Mouse (Mus musculus): ENCODE data around the gene Kank1. TPM values are rescaled to one million over a fixed set of nuclear protein-coding genes. Genes with fewer than 3 reads are reported as not detected.
A peak's percentile ranks its signal among the peaks of the same experiment; 100 is the strongest.
"Not testable (repeated sequence)": the region's sequence is repeated elsewhere in the genome, so short reads cannot be mapped to it uniquely, and the experiment has no call there.

Gene Kank1
- polyA plus RNA-seq, 1 experiment from 2014 or later: 81.5 TPM

DNA sequence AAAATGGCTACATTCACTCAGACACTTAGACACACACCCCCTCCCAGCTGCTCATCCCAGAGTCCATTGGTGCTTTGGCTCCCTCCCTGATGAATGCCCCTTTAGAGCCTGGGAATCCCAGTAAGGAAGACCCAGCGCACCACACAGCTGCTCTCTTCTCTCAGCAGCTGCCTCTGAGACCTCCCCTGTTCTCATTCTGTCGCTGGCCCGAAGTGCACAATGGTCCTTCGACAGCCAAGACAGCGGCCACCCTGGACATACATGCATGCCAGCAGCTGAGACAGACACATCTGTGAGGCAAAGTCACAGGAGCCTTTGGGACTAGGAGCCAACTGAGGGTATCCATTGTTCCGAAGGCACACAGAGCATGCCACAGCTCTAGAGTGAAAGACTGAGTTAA lies 203.0 kb downstream of the Kank1 start:
- H3K9me3 ChIP-seq (replicated peaks): no peaks in the 10 kb centered on the region
- no peak overlapping the region for H3K4me2 ChIP-seq
- H3K4me1 ChIP-seq (replicated peaks): peaks cover 18% of the 10 kb centered on the region
- H3K36me3 ChIP-seq: peaks cover 14% of the 10 kb centered on the region
- 81% methylated on average over 6 of the region's 6 CpGs for WGBS
- H3K27me3 ChIP-seq (replicated peaks): no peaks in the 10 kb centered on the region
- no peak for ATAC-seq (ENCODE audit: insufficient number of reproducible peaks, low FRiP score)
- no peak overlapping the region for H3K9ac ChIP-seq
- no peak overlapping the region for H3K27ac ChIP-seq (ENCODE audit: poor library complexity, severe bottlenecking)
- H3K4me3 ChIP-seq: no peak overlapping the region

DNA sequence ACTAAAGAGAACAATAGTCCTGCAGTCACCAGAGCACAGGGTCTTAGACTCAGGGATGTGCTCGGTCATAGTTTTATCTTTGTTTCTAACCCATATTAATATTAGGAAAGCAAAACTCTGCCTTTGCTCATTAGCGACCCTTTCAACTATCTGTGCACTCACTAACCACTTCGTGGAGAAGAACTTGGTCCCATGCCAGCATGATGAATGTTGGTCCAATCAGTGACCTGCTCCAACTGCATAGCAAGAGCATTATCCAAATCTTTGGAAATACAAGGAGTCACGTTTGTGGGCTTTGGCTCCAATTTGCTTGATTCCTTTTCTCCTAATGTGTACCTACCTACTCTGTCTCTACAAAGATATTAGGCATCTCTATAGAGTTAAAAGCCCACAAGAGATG lies 204.0 kb downstream of the Kank1 start:
- H3K27me3 ChIP-seq (replicated peaks): no peaks in the 10 kb centered on the region
- H3K4me3 ChIP-seq: no peak overlapping the region
- H3K27ac ChIP-seq (ENCODE audit: poor library complexity, severe bottlenecking): no peak overlapping the region
- H3K4me2 ChIP-seq: no peak overlapping the region
- H3K9ac ChIP-seq: no peak overlapping the region
- ATAC-seq (ENCODE audit: insufficient number of reproducible peaks, low FRiP score): no peak
- H3K9me3 ChIP-seq (replicated peaks): no peaks in the 10 kb centered on the region
- WGBS: 57% methylated on average over 4 of the region's 4 CpGs
- H3K36me3 ChIP-seq: peaks cover 10% of the 10 kb centered on the region
- H3K4me1 ChIP-seq (replicated peaks): peaks cover 15% of the 10 kb centered on the region

- 25% methylated on average over 7 of the region's 7 CpGs for WGBS
- no peak overlapping the region for H3K4me2 ChIP-seq
- H3K9ac ChIP-seq: no peak overlapping the region
- no peak overlapping the region for H3K4me3 ChIP-seq
- H3K36me3 ChIP-seq: no peaks in the 10 kb centered on the region
- no peaks in the 10 kb centered on the region for H3K9me3 ChIP-seq (replicated peaks)
- H3K4me1 ChIP-seq (replicated peaks): peaks cover 26% of the 10 kb centered on the region
- no peaks in the 10 kb centered on the region for H3K27me3 ChIP-seq (replicated peaks)
- H3K27ac ChIP-seq (ENCODE audit: poor library complexity, severe bottlenecking): no peak overlapping the region
- no peak for ATAC-seq (ENCODE audit: insufficient number of reproducible peaks, low FRiP score)
Measured at GRCm38 (mm10) chr19:25445054-25445453, 208.3 kb downstream of the Kank1 start.

DNA sequence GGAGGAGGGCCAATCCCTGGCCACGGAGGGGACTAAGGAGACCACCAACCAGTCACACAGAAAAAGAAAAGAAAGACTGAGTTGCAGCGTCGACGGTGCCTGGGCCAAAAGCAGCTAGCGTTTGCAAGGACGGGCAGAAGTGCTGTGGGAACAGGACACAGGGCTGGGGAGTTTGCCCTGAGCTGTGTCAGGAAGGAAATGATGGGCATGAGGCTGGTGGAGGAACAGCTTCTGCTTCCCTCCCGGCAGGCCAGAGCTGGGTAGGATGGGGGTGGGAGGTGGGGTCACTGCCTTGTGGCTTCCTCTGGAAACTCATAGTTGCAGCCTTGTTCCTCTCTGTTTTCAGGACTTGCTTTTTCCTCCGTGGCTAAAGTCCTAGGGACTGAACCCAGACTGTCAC lies 209.1 kb downstream of the Kank1 start:
- Histone ChIP-seq H3K9ac (no peak overlapping the region), H3K4me1 (replicated peaks) (peaks cover 26% of the 10 kb centered on the region), H3K36me3 (no peaks in the 10 kb centered on the region), H3K4me2 (no peak overlapping the region), H3K4me3 (no peak overlapping the region), H3K9me3 (replicated peaks) (no peaks in the 10 kb centered on the region), H3K27ac (ENCODE audit: poor library complexity, severe bottlenecking) (no peak overlapping the region), H3K27me3 (replicated peaks) (no peaks in the 10 kb centered on the region)
- ATAC-seq (ENCODE audit: insufficient number of reproducible peaks, low FRiP score): no peak
- 57% methylated on average over 8 of the region's 8 CpGs for WGBS

DNA sequence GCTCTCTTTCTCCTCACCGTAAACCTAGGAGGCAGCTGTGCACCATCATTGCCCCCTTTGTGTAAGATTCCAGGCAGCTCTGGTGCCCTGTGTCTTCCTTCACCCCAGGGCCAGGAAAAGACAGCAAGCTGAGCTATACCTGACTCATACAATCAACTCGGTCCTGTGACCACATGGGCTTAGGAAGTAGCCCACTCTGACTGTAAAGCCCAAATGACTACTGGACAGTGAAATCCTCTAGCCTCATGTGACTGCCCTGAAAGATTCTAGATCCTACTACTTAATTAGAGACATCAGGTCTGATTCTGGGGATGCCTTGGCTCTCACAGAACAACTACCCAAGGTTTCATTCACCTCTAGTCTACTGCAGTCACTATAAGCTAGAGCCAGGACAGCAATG lies 209.9 kb downstream of the Kank1 start:
- H3K36me3 ChIP-seq: no peaks in the 10 kb centered on the region
- no peak overlapping the region for H3K27ac ChIP-seq (ENCODE audit: poor library complexity, severe bottlenecking)
- no peak overlapping the region for H3K4me2 ChIP-seq
- ATAC-seq (ENCODE audit: insufficient number of reproducible peaks, low FRiP score): no peak
- H3K9me3 ChIP-seq (replicated peaks): no peaks in the 10 kb centered on the region
- WGBS: 66% methylated on average over 2 of the region's 2 CpGs
- H3K9ac ChIP-seq: no peak overlapping the region
- H3K4me1 ChIP-seq (replicated peaks): peaks cover 26% of the 10 kb centered on the region
- no peaks in the 10 kb centered on the region for H3K27me3 ChIP-seq (replicated peaks)
- no peak overlapping the region for H3K4me3 ChIP-seq

- ATAC-seq (ENCODE audit: insufficient number of reproducible peaks, low FRiP score): no peak
- no peak overlapping the region for H3K9ac ChIP-seq
- H3K9me3 ChIP-seq (replicated peaks): no peaks in the 10 kb centered on the region
Measured at GRCm38 (mm10) chr19:25447373-25447772, 210.6 kb downstream of the Kank1 start.

GRCm38 (mm10) chr19:25450869-25451629 lies 214.3 kb downstream of the Kank1 start:
- H3K4me2 ChIP-seq: no peak overlapping the region
- no peak overlapping the region for H3K27ac ChIP-seq (ENCODE audit: poor library complexity, severe bottlenecking)
- H3K27me3 ChIP-seq (replicated peaks): no peaks in the 10 kb centered on the region
- WGBS: 42% methylated on average over 11 of the region's 11 CpGs
- H3K4me3 ChIP-seq: no peak overlapping the region
- peaks cover 18% of the 10 kb centered on the region for H3K4me1 ChIP-seq (replicated peaks)
- no peaks in the 10 kb centered on the region for H3K36me3 ChIP-seq
- no peaks in the 10 kb centered on the region for H3K9me3 ChIP-seq (replicated peaks)
- no peak overlapping the region for H3K9ac ChIP-seq
- ATAC-seq (ENCODE audit: insufficient number of reproducible peaks, low FRiP score): 0 out of 2 replicates have a peak, but pooled peaks have one; percentile 42

More at GRCm38 (mm10) chr19:25447373-25447772, 210.6 kb downstream of the Kank1 start:
- no peak overlapping the region for H3K27ac ChIP-seq (ENCODE audit: poor library complexity, severe bottlenecking)
- H3K36me3 ChIP-seq: no peaks in the 10 kb centered on the region
- H3K4me2 ChIP-seq: no peak overlapping the region
- no peak overlapping the region for H3K4me3 ChIP-seq
- WGBS: 40% methylated on average over 5 of the region's 5 CpGs
- H3K4me1 ChIP-seq (replicated peaks): peaks cover 26% of the 10 kb centered on the region
- H3K27me3 ChIP-seq (replicated peaks): no peaks in the 10 kb centered on the region

DNA sequence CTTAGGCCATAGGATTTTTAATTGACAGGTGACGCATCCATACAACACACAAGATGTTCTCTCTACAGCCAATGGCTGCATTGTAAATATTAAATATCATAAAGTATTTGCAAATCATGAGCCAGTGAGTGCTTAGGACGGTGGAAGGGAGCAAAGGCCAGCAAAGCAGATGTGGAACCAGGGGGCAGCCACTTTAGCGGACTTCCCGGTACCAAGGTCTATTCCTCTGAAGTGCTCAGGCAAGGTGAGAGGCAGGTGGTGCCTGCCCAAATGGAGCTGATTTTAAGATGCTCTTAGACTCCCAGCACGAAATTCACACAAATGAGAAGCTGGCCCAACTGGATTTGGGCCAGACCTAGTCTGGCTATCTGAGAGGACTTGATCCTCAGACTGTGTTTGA lies 216.4 kb downstream of the Kank1 start:
- WGBS: 75% methylated on average over 5 of the region's 5 CpGs
- H3K36me3 ChIP-seq: no peaks in the 10 kb centered on the region
- no peaks in the 10 kb centered on the region for H3K27me3 ChIP-seq (replicated peaks)
- H3K9ac ChIP-seq: no peak overlapping the region
- no peak for ATAC-seq (ENCODE audit: insufficient number of reproducible peaks, low FRiP score)
- no peak overlapping the region for H3K27ac ChIP-seq (ENCODE audit: poor library complexity, severe bottlenecking)
- no peak overlapping the region for H3K4me2 ChIP-seq
- H3K4me1 ChIP-seq (replicated peaks): peaks cover 7% of the 10 kb centered on the region; the same call in 1 of the 2 replicates
- no peaks in the 10 kb centered on the region for H3K9me3 ChIP-seq (replicated peaks)
- H3K4me3 ChIP-seq: no peak overlapping the region

GRCm38 (mm10) chr19:25460760-25461159 lies 224.0 kb downstream of the Kank1 start:
- Histone ChIP-seq H3K27ac (ENCODE audit: poor library complexity, severe bottlenecking) (no peak overlapping the region), H3K36me3 (no peaks in the 10 kb centered on the region), H3K9me3 (replicated peaks) (peaks cover 4% of the 10 kb centered on the region; the same call in 1 of the 2 replicates), H3K4me1 (replicated peaks) (no peaks in the 10 kb centered on the region), H3K9ac (no peak overlapping the region), H3K4me3 (no peak overlapping the region), H3K4me2 (no peak overlapping the region), H3K27me3 (replicated peaks) (no peaks in the 10 kb centered on the region)
- no peak for ATAC-seq (ENCODE audit: insufficient number of reproducible peaks, low FRiP score)
- WGBS: 84% methylated on average over 8 of the region's 8 CpGs

DNA sequence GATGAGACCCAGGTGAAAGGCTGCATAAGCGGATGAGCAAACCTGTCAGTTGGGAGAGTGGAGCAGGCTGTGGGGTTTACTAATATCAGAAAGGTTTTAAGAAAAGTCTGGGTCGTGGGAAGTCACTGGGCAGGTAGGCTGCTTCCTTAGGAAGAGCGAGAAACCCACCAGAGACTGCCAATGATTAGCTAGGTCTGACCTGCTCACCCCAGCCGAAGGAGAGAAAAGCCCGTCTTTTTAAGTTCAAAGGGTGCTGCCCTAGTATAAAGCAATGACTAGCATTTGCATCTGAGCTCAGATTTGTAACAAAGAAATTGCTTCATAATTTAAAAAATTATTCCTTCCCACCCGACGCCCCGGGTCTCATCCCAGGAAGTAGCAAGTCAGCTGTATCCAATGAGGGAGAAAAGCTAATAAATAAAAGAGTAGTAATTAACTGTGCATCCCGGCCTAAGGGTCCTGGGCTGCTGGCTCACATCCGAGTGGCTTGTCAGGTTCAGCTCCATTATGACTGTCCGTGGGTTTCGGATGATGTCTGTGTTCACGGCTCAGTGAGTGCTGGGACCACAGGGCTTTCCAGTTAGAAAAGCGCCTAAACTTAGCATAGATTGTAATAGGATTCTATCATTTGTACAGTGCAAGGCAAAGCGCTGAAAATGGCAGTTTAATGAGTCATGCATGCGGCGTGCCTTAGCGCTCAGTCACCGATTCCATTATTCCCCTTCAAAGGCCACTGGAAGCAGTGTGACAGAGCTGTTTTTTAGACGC lies 225.0 kb downstream of the Kank1 start:
- H3K27me3 ChIP-seq (replicated peaks): no peaks in the 10 kb centered on the region
- H3K36me3 ChIP-seq: no peaks in the 10 kb centered on the region
- no peak for ATAC-seq (ENCODE audit: insufficient number of reproducible peaks, low FRiP score)
- WGBS: 85% methylated on average over 20 of the region's 20 CpGs
- no peak overlapping the region for H3K4me3 ChIP-seq
- no peak overlapping the region for H3K4me2 ChIP-seq
- H3K9me3 ChIP-seq (replicated peaks): peaks cover 4% of the 10 kb centered on the region; the same call in 1 of the 2 replicates
- H3K4me1 ChIP-seq (replicated peaks): no peaks in the 10 kb centered on the region
- H3K27ac ChIP-seq (ENCODE audit: poor library complexity, severe bottlenecking): no peak overlapping the region
- no peak overlapping the region for H3K9ac ChIP-seq

DNA sequence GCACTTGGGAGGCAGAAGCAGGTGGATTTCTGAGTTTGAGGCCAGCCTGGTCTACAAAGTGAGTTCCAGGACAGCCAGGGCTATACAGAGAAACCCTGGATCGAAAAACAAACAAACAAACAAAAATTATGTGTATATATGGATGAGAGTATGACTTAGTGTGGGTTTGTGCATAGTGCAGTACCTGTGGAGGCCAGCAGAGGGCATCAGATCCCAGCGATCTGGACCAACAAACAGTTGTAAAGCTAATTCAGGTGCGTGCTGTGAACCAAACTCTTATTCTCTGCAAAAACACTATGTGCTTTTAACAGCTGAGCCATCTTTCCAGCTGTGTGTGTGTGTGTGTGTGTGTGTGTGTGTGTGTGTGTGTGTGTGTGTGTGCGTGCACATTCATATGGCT lies 239.0 kb downstream of the Kank1 start:
- not testable (repeated sequence) for H3K27ac ChIP-seq (ENCODE audit: poor library complexity, severe bottlenecking); H3K36me3 ChIP-seq; H3K9ac ChIP-seq; ATAC-seq (ENCODE audit: insufficient number of reproducible peaks, low FRiP score); H3K4me1 ChIP-seq (replicated peaks); H3K27me3 ChIP-seq (replicated peaks); H3K4me3 ChIP-seq; H3K4me2 ChIP-seq
- peaks cover 20% of the 10 kb centered on the region for H3K9me3 ChIP-seq (replicated peaks)
- 60% methylated on average over 4 of the region's 4 CpGs for WGBS
